Mouse (Mus musculus) heart, embryonic 11.5 days (tissue): ENCODE measurements at regions not wholly inside any gene's neighbourhood (a gene's known extent, or its start where the extent isn't known, plus 50 kb on each side); places are given as distances from the start of the nearest gene placed in this dataset.
"Not testable (repeated sequence)": the region's sequence is repeated elsewhere in the genome, so short reads cannot be mapped to it uniquely, and the experiment has no call there.

Source experiments
- ATAC-seq: fragments of 200-750 bp; cut with Nextera tagmentation; replicated peaks from 2 replicates; pipeline ENCODE4 v1.8.0; 2017; ENCODE audit warnings: moderate library complexity; ENCODE audit not compliant: insufficient number of reproducible peaks, low FRiP score, low TSS enrichment
- H3K27ac ChIP-seq: fragments of 300-500 bp; sonication (generic); 2 replicates; pipeline ENCODE4 v1.5.1; 2014; ENCODE audit warnings: mild to moderate bottlenecking, low read depth, low read length
- H3K27me3 ChIP-seq: fragments of 300-500 bp; sonication (generic); 2 replicates; pipeline ENCODE4 v1.6.1; 2014; ENCODE audit warnings: mild to moderate bottlenecking, low read length, mixed read lengths; ENCODE audit not compliant: control insufficient read depth, insufficient read depth
- H3K36me3 ChIP-seq: fragments of 300-500 bp; sonication (generic); 2 replicates; pipeline ENCODE4 v1.6.1; 2014; ENCODE audit warnings: mild to moderate bottlenecking, low read length, moderate library complexity, mixed read lengths; ENCODE audit not compliant: control insufficient read depth, insufficient read depth
- H3K4me1 ChIP-seq: fragments of 300-500 bp; sonication (generic); 2 replicates; pipeline ENCODE4 v1.6.1; 2014; ENCODE audit warnings: low read length; ENCODE audit not compliant: control insufficient read depth, insufficient read depth
- H3K4me2 ChIP-seq: fragments of 300-500 bp; sonication (generic); 2 replicates; pipeline ENCODE4 v1.6.1; 2014; ENCODE audit warnings: mild to moderate bottlenecking, moderate library complexity
- H3K4me3 ChIP-seq: fragments of 300-500 bp; sonication (generic); 2 replicates; pipeline ENCODE4 v1.5.1; 2014; ENCODE audit warnings: low read depth, low read length
- H3K9ac ChIP-seq: fragments of 300-500 bp; sonication (generic); 2 replicates; pipeline ENCODE4 v1.6.1; 2014; ENCODE audit warnings: mild to moderate bottlenecking, low read depth, low read length, moderate library complexity
- H3K9me3 ChIP-seq: fragments of 300-500 bp; sonication (generic); replicated peaks from 2 replicates; pipeline ENCODE4 v1.6.1; 2016; ENCODE audit warnings: low read length; ENCODE audit not compliant: control insufficient read depth
- WGBS: fragments of 180-500 bp; shearing (Covaris S2); extraction: QIAGEN DNeasy Blood & Tissue Kit; methylation state at CpG from one replicate; pipeline ENCODE4 v1.1.7; 2014; ENCODE audit not compliant: insufficient replicate concordance; 5-methylcytosine and 5-hydroxymethylcytosine counted together

DNA sequence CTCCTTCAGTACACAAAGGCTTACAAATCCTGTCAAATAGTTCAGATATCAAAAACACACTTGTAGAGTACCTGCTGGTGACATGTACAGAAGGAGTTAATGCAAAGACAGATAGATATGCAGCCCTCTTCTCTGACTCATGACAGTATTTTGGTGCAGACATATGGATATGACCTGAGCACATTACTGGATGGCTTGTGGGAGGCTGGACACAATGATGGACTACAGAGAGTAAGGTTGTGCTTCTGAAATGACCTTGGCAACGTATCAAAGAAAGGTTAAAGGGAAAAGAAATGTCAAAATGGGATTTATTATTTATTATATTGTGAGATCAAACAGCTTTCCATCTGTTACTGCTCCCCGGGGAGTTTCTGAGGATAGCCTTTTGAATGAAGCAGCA lies 482.7 kb upstream of the Smim15 start:
- Histone ChIP-seq H3K4me3 (no peak overlapping the region), H3K9ac (no peak overlapping the region), H3K36me3 (no peaks in the 10 kb centered on the region), H3K4me2 (no peak overlapping the region), H3K27ac (no peak overlapping the region), H3K9me3 (no peaks in the 10 kb centered on the region), H3K27me3 (no peaks in the 10 kb centered on the region), H3K4me1 (no peaks in the 10 kb centered on the region)
- 67% methylated on average over 2 of the region's 2 CpGs for WGBS
- ATAC-seq = no peak

DNA sequence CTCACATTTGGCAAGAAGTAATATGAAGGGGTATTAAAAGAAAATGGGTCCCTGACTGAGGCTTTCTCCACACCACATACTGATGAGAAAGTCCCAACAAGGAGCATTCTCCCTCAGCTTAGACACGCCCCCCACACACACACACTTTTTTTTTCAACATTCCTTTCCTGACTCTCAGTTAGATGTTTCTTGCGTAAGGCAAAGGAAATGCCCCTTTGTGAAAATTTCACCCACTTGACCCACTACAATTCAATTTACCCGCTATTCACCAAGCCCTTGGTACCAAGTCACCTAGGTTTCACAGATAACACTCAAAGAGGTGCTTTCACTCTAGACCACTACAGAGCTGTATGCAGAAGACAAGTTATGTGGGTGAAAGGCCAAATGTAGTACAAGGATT lies 488.3 kb upstream of the Smim15 start:
- H3K27ac ChIP-seq = no peak overlapping the region
- WGBS = 67% methylated on average over 3 of the region's 3 CpGs

DNA sequence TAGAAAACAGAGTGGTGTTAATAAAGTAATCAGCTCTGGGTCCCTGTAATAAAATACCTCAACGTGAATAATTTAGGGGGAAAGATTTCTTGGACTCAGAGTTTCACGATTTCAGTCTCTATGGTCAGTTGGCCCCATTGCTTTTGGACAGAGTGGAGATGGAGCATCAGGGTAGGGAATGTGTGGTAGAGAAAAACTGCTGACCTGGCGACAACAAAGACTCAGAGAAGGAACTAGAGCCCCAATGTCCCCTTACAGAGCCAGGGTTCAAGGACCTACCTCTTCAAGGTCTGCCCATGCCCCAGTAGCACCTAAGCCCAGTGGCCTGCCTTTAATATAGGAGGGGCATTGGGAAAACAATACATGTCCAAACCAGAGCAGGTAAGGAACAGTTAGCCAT lies 490.2 kb upstream of the Smim15 start:
- Histone ChIP-seq H3K4me2 (no peak overlapping the region), H3K4me1 (no peaks in the 10 kb centered on the region), H3K4me3 (no peak overlapping the region), H3K9me3 (no peaks in the 10 kb centered on the region), H3K27me3 (no peaks in the 10 kb centered on the region), H3K27ac (no peak overlapping the region), H3K9ac (no peak overlapping the region), H3K36me3 (no peaks in the 10 kb centered on the region)
- no peak for ATAC-seq
- 79% methylated on average over 3 of the region's 3 CpGs for WGBS

More for the DNA sequence above, 488.3 kb upstream of the Smim15 start:
- Histone ChIP-seq H3K4me3 (no peak overlapping the region), H3K36me3 (no peaks in the 10 kb centered on the region), H3K27me3 (no peaks in the 10 kb centered on the region), H3K4me2 (no peak overlapping the region), H3K4me1 (no peaks in the 10 kb centered on the region), H3K9me3 (no peaks in the 10 kb centered on the region), H3K9ac (no peak overlapping the region)
- no peak for ATAC-seq

DNA sequence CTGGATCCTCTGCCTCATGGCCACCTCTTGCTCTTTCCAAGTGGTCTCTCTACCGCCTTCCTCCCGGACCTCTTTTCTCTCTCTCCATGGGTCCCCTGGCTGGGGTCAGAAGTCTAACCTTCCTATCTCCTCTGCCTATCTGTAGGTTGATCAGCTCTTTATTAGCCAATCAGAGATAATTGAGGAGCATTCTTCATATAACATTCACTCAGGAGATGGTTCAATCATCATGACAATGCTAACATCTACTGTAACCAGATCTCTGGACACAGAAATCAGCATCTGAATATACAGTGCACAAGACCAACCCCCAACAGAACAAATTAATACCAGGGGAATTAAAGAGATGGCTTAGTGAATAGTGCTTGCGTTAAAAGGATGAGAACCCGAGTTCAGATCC lies 492.1 kb upstream of the Smim15 start:
- WGBS = 91% methylated on average over 4 of the region's 4 CpGs
- no peaks in the 10 kb centered on the region for H3K27me3 ChIP-seq
- H3K9me3 ChIP-seq = no peaks in the 10 kb centered on the region
- H3K9ac ChIP-seq = no peak overlapping the region
- H3K4me1 ChIP-seq = no peaks in the 10 kb centered on the region
- H3K36me3 ChIP-seq = no peaks in the 10 kb centered on the region
- ATAC-seq = no peak
- H3K27ac ChIP-seq = no peak overlapping the region
- H3K4me3 ChIP-seq = no peak overlapping the region
- no peak overlapping the region for H3K4me2 ChIP-seq

DNA sequence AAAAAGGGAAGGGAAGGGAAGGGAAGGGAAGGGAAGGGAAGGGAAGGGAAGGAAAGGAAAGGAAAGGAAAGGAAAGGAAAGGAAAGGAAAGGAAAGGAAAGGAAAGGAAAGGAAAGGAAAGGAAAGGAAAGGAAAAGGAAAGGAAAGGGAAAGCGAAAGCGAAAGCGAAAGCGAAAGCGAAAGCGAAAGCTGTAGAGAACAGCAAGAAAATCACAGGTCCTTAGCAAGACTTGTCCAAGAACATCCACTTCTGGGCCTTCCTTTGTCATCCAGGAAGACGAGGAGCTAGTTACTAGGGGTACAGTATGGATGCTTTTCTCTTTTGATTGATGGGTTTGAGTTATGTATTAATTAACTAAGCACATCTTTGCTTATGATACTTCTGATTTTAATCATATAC lies 494.3 kb upstream of the Smim15 start:
- ATAC-seq, H3K27me3 ChIP-seq, H3K4me1 ChIP-seq, H3K9ac ChIP-seq, H3K36me3 ChIP-seq, H3K27ac ChIP-seq, H3K4me3 ChIP-seq, H3K9me3 ChIP-seq, H3K4me2 ChIP-seq: not testable (repeated sequence)
- whole genome bisulfite sequencing = 86% methylated on average over 7 of the region's 7 CpGs

DNA sequence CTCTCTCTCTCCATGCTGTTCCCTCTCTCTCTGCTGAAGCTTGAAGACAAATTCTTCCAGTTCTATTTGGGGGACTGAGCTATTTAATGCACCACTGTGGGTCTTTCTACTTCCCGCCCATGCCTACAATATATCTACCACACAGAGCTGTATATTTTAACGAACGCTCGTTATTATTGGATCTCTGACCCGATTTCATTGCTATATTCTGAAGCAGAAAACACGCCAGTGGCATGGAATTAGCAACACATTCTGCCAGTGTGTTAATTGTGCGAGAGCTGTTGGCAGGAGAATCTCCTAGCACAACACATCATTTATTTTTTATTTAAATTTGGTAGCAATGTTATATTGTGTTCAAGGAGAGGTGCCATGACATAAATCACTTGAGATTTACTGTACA lies 497.2 kb upstream of the Smim15 start:
- Histone ChIP-seq H3K9me3 (no peaks in the 10 kb centered on the region), H3K4me2 (no peak overlapping the region)
- WGBS = 89% methylated on average over 7 of the region's 7 CpGs

DNA sequence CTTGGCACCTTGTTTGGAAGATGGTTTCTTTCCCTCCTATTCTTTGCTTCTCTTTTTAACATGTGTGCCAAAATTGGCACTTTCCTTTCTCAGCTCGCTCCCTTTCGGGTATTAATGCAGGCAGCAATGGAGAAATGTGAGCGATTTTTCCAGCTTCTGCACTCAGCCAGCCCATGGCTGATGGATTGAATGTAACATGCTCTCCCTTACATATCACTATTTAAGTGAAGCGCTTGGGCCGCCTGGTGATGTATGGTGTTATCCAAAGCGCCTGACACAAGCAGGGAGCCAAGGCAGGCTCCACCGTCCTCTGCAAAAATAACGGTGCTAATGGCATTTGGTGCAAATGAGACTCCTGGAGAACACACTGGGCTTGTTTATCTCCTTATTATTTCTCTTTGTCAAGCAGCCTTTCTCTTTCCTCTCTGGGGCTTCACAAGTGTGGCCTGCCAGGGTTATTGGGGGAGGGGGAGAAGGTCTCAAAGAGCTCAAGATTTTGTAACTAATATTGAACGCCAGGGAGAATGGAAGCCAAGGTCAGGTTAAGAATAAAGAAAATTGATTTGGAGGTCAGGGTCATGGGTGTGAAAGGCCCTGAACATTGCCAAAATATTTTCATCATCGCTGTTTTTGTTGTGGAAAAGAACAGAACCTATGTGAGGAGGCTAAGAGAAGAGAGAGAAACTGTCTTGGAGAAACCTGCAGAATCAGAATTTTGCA lies 497.9 kb upstream of the Smim15 start:
- no peak for ATAC-seq
- no peak overlapping the region for H3K4me3 ChIP-seq

More for the DNA sequence above, 497.2 kb upstream of the Smim15 start:
- no peaks in the 10 kb centered on the region for H3K27me3 ChIP-seq
- H3K4me3 ChIP-seq = no peak overlapping the region
- ATAC-seq = no peak
- H3K4me1 ChIP-seq = no peaks in the 10 kb centered on the region
- H3K27ac ChIP-seq = no peak overlapping the region
- H3K9ac ChIP-seq = no peak overlapping the region
- no peaks in the 10 kb centered on the region for H3K36me3 ChIP-seq

DNA sequence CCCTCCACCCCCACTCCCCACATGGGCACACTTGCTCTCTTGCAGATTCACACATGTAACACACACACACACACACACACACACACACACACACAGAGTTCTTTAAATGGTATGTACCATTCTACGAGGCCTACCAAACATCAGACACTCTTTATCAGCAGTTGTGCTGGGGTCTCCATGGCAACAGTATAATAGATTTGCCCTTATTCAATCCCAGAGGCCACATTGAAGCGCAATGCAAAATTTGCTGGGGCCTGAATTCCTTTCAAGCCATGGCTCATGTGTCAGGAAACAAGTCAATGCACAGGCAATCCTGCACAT lies 502.7 kb upstream of the Smim15 start:
- no peak overlapping the region for H3K27ac ChIP-seq
- no peaks in the 10 kb centered on the region for H3K4me1 ChIP-seq
- no peak overlapping the region for H3K4me3 ChIP-seq
- 43% methylated on average over 2 of the region's 2 CpGs for WGBS
- no peaks in the 10 kb centered on the region for H3K36me3 ChIP-seq
- H3K9me3 ChIP-seq = no peaks in the 10 kb centered on the region
- ATAC-seq = no peak
- no peaks in the 10 kb centered on the region for H3K27me3 ChIP-seq
- no peak overlapping the region for H3K9ac ChIP-seq
- H3K4me2 ChIP-seq = no peak overlapping the region

More for the DNA sequence above, 497.9 kb upstream of the Smim15 start:
- no peaks in the 10 kb centered on the region for H3K9me3 ChIP-seq
- no peak overlapping the region for H3K4me2 ChIP-seq
- no peak overlapping the region for H3K9ac ChIP-seq
- 58% methylated on average over 10 of the region's 10 CpGs for WGBS
- no peaks in the 10 kb centered on the region for H3K36me3 ChIP-seq
- H3K27me3 ChIP-seq = no peaks in the 10 kb centered on the region
- H3K4me1 ChIP-seq = no peaks in the 10 kb centered on the region
- H3K27ac ChIP-seq = no peak overlapping the region

DNA sequence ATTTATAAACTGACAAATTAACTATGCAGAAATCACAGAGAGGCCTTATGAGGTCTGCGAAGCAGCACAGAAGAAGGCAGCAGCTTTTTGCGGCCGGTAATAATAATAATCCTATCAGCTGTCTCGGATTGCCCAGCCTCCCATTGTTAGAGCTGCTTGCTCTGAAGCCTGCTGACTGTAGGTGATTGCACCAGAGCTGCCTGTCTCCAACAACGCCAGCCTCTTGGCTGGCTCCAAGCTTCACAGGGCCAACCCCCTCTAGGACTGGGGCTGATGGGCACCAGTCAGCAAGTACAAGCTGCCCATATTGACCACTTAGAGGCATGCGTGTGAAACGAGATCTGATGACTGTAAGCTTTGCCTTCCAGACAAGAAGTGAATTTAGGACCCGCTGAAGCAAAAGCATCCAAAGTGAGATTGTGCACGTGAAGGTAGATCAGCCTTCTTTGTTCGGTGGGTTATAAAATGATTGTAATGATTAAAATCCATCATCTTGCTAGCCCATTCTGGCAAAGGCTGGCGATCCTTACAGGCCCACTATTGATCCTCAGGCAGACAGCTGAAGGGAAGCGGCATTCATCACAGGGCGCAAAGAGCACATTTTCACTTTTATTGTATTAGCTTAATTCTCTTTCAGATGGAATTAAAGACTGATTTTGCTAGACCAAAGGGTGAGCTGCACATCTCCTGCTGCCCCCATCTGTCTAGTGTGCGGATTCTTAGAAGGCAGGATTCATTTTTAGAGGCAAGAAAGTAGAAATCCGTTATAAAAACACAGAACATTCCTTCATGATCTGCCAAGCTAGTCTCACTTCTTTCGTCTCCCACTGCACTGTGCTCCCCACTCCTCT lies 503.2 kb upstream of the Smim15 start:
- ATAC-seq = no peak
- no peak overlapping the region for H3K27ac ChIP-seq

More for the DNA sequence above, 503.2 kb upstream of the Smim15 start:
- H3K36me3 ChIP-seq = no peaks in the 10 kb centered on the region
- H3K27me3 ChIP-seq = no peaks in the 10 kb centered on the region
- H3K9me3 ChIP-seq = no peaks in the 10 kb centered on the region
- H3K4me3 ChIP-seq = no peak overlapping the region
- H3K4me1 ChIP-seq = no peaks in the 10 kb centered on the region
- 72% methylated on average over 16 of the region's 16 CpGs for WGBS
- no peak overlapping the region for H3K9ac ChIP-seq
- no peak overlapping the region for H3K4me2 ChIP-seq
